Mouse (Mus musculus) E14TG2a.4 (cell line): ENCODE measurements at regions not wholly inside any gene's neighbourhood (a gene's known extent, or its start where the extent isn't known, plus 50 kb on each side); places are given as distances from the start of the nearest gene placed in this dataset.

Experiments used
- CTCF ChIP-seq: conservative IDR thresholded peaks from 2 replicates; pipeline ENCODE4 v1.5.1; 2014; ENCODE audit warnings: low read length
- POU5F1 ChIP-seq: IDR thresholded peaks from 2 replicates; pipeline ENCODE4 v1.6.1; 2014; ENCODE audit warnings: low read length, borderline replicate concordance

- TF ChIP-seq CTCF (no peak), POU5F1 (no peak)
These were observed 220.2 kb downstream of the 1700064H15Rik start for GRCm38 (mm10) chr3:19408283-19408682.
